Mouse (Mus musculus): ENCODE measurements around the gene Olfr495.

Gene Olfr495

GRCm38 (mm10) chr7:108392867-108393266, at the start of gene Olfr495:
Olfr495 (plus strand) TSS chr7:108393167.
- no peak for DNase-seq (ENCODE audit: low read depth)

- DNase-seq (ENCODE audit: low read depth) = no peak
Observed at GRCm38 (mm10) chr7:108346879-108347278, 46.1 kb upstream of the Olfr495 start, which contains the start of gene Olfr493. Olfr493 (minus strand) TSS chr7:108346979.

GRCm38 (mm10) chr7:108365035-108365434, 27.9 kb upstream of the Olfr495 start, which contains the start of gene Olfr494:
Olfr494 (plus strand) TSS chr7:108365335.
- no peak for DNase-seq (ENCODE audit: low read depth)

DNA sequence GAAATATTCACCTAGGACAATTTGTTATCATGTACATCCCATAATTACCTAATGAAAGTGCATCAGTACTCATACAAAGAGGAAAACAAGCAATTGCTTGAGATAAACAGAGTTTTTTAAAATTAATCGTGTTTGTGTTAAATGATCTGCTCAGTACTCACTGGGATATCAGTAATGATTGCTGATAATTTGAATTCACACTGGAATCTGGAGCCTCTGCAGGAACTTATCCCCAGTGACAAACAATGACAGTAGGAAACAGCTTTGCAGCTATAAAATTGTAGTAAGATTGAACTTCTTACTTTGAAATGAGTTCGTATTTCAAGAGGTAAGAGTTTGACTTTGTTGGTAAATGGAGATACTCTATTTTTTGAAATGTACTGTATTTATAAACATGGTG, 27.2 kb downstream of the Olfr495 start, which contains the start of gene Olfr497:
Olfr497 (plus strand) TSS at position 301 of the 400 bp plus-strand sequence.
- DNase-seq (ENCODE audit: low read depth) = no peak
